Mouse (Mus musculus): ENCODE data around the gene Hmx2.

GRCm38 (mm10) chr7:131560697-131561042 is 12.1 kb downstream of the Hmx2 start:
- TF ChIP-seq POLR2A (IDR thresholded peaks at IDR 0.05; ENCODE audit: low read depth, low read length) (no peak), CTCF (IDR thresholded peaks at IDR 0.05; ENCODE audit: extremely low read depth, insufficient read depth, insufficient read length, insufficient replicate concordance) (no peak)
